Mouse (Mus musculus): ENCODE results near the gene Lypd3.

DNA sequence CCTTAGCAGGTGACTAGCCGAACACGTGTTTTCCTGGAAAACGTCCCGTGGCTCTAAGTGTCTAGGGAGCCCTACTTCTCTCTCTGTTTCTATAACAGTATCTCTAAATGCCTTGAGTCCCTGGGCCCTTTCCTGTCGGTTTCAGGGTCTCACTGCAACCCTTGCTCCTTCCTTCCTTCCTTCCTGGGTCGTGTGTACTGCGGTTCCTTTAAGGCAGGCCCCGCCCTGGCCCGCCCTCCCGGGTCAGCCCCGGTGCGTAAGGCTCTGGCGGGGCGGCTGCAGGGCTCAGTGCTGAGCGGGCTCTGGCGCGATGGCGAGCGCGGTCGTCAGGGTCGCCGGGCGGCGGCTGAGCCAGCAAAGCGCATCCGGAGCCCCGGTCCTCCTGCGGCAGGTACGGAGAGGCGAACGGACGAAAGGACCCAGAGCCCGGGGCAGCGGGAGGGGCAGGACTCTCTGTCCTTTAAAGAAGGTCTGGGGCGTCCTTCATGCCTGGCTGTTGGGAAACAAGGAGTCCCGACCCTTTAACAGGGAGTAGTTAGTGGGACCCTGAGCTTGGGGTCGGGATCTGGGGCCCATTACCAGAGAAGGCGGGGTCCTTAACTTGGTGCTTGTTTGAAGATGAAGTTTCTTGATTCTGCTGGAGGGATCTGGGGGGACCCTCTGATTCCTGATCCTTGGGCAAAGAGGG is 42.6 kb upstream of the Lypd3 start:
- no peak for TF ChIP-seq CTCF (IDR thresholded peaks at IDR 0.05; ENCODE audit: extremely low read depth, insufficient read depth, insufficient read length, insufficient replicate concordance)
- TF ChIP-seq POLR2A (IDR thresholded peaks at IDR 0.05; ENCODE audit: low read depth, low read length), result peak; percentile 62; the same call in 1 of the 2 replicates

All from spleen, adult 2 months (tissue).